ENCODE assay signal across 8 mouse cellular contexts in genomic region chr19:36056502-36057221, GRCm38 (mm10). TPM values are rescaled to one million over a fixed set of nuclear protein-coding genes. Genes with fewer than 3 reads are reported as not detected.
DNase-seq lines count a peak whose midpoint lies in the region; ATAC-seq and TF ChIP-seq lines count a peak whose summit lies in the region.

No protein-coding gene starts in this region.

- H3K27ac ChIP-seq in heart, embryonic 15.5 days = no peak overlapping the region
- H3K27ac ChIP-seq in intestine, embryonic 14.5 days (ENCODE audit: low read depth) = no peak overlapping the region

- no peaks in the 10 kb centered on the region for H3K9me3 ChIP-seq in heart, embryonic 15.5 days (replicated peaks)
- H3K9me3 ChIP-seq in E14TG2a.4 (ENCODE audit: low read length) = no peaks in the 10 kb centered on the region
- no peaks in the 10 kb centered on the region for H3K9me3 ChIP-seq in intestine, embryonic 14.5 days (ENCODE audit: control insufficient read depth, low read length)

- peaks cover 54% of the 10 kb centered on the region for H3K27me3 ChIP-seq in heart, embryonic 15.5 days
- H3K27me3 ChIP-seq in E14TG2a.4 (ENCODE audit: insufficient read depth, low read length) (peaks cover 47% of the 10 kb centered on the region), myocyte (ENCODE audit: control insufficient read depth, insufficient read depth, insufficient read length) (no peaks in the 10 kb centered on the region)
- H3K27me3 ChIP-seq in intestine, embryonic 14.5 days (replicated peaks; ENCODE audit: control insufficient read depth, insufficient read depth, low read length) = peaks cover 48% of the 10 kb centered on the region

- H3K36me3 ChIP-seq in heart, embryonic 15.5 days = no peaks in the 10 kb centered on the region
- H3K36me3 ChIP-seq in E14TG2a.4 (ENCODE audit: insufficient read depth, low read length) = no peaks in the 10 kb centered on the region
- H3K36me3 ChIP-seq in intestine, embryonic 14.5 days (ENCODE audit: control insufficient read depth, insufficient read depth, low read length) = no peaks in the 10 kb centered on the region
- no peaks in the 10 kb centered on the region for H3K36me3 ChIP-seq in myocyte (ENCODE audit: control insufficient read depth, insufficient read depth)

- peaks cover 10% of the 10 kb centered on the region for H3K4me1 ChIP-seq in heart, embryonic 15.5 days (replicated peaks)
- peaks cover 11% of the 10 kb centered on the region for H3K4me1 ChIP-seq in E14TG2a.4 (replicated peaks; ENCODE audit: low read depth, low read length)
- H3K4me1 ChIP-seq in intestine, embryonic 14.5 days (replicated peaks; ENCODE audit: control insufficient read depth, insufficient read depth, low read length) = no peaks in the 10 kb centered on the region; the same call in 1 of the 2 replicates

- H3K9ac ChIP-seq in heart, embryonic 15.5 days = peak overlapping the region; percentile 43
- H3K9ac ChIP-seq in intestine, embryonic 14.5 days (ENCODE audit: low read length) = no peak overlapping the region

- no peak for TF ChIP-seq POLR2A in myocyte (IDR thresholded peaks at IDR 0.05; ENCODE audit: insufficient read length, low read depth)

- WGBS in heart, embryonic 15.5 days = 7% methylated on average over 49 of the region's 49 CpGs
- WGBS in intestine, embryonic 14.5 days = 10% methylated on average over 49 of the region's 49 CpGs

- peak overlapping the region; percentile 98 for H3K4me2 ChIP-seq in heart, embryonic 15.5 days
- H3K4me2 ChIP-seq in intestine, embryonic 14.5 days (ENCODE audit: low read length) = peak overlapping the region; percentile 74
- peak overlapping the region; percentile 42 for H3K4me2 ChIP-seq in myocyte (ENCODE audit: low read depth)

- H3ac ChIP-seq in myocyte (ENCODE audit: control insufficient read depth, insufficient read length) = peak overlapping the region; percentile 29

- H3K4me3 ChIP-seq in heart, embryonic 15.5 days = peak overlapping the region; percentile 61
- H3K4me3 ChIP-seq in E14TG2a.4 (replicated peaks; ENCODE audit: low read length) (peak overlapping the region; percentile 82), myocyte (no peak overlapping the region)
- H3K4me3 ChIP-seq in intestine, embryonic 14.5 days (ENCODE audit: low read depth, low read length) = peak overlapping the region; percentile 46

- no peak for TF ChIP-seq CTCF in E14TG2a.4 (conservative IDR thresholded peaks at IDR 0.05; ENCODE audit: low read length)

- no peak for ATAC-seq in heart, embryonic 15.5 days (replicated peaks; ENCODE audit: insufficient number of reproducible peaks, insufficient read depth, low FRiP score, low read depth)
- ATAC-seq in common myeloid progenitor, adult 5-6 weeks (replicated peaks; ENCODE audit: low read depth, poor library complexity, severe bottlenecking) = 0 out of 2 replicates have a peak, but pooled peaks have one; percentile 5
- ATAC-seq in intestine, embryonic 14.5 days (replicated peaks; ENCODE audit: low FRiP score, low TSS enrichment, low read depth) = peak; percentile 70; the same call in 1 of the 2 replicates

- H3K79me2 ChIP-seq in myocyte (ENCODE audit: control insufficient read depth, insufficient read depth) = no peaks in the 10 kb centered on the region

- no peak for DNase-seq in heart, adult 18-20 months
- DNase-seq in intestine, embryonic 14.5 days (ENCODE audit: low spot score) = peak; percentile 55
- no peak for DNase-seq in retina, embryonic 14.5 days (ENCODE audit: low spot score)
- DNase-seq in thymus, postnatal 14 days = no peak

TF ChIP-seq in myocyte, 11 proteins besides CTCF, POLR2A, EP300 and RAD21:
- TF ChIP-seq POLR2AphosphoS2 (IDR thresholded peaks at IDR 0.05; ENCODE audit: insufficient read length, low read depth) = no peak
- TF ChIP-seq SRF (IDR thresholded peaks at IDR 0.05; ENCODE audit: control insufficient read depth, insufficient read length, low read depth) = no peak
- no peak for TF ChIP-seq TCF3 (IDR thresholded peaks at IDR 0.05; ENCODE audit: insufficient read length, low read depth)
- TF ChIP-seq USF1 (IDR thresholded peaks at IDR 0.05; ENCODE audit: low read depth) = no peak
- TF ChIP-seq CEBPB (IDR thresholded peaks at IDR 0.05; ENCODE audit: insufficient read depth, poor library complexity, severe bottlenecking) = no peak
- no peak for TF ChIP-seq TCF12 (IDR thresholded peaks at IDR 0.05; ENCODE audit: insufficient read depth, poor library complexity, severe bottlenecking)
- TF ChIP-seq E2F4 (IDR thresholded peaks at IDR 0.05; ENCODE audit: insufficient read depth) = no peak
- no peak for TF ChIP-seq REST (IDR thresholded peaks at IDR 0.05; ENCODE audit: insufficient read depth, insufficient read length)
- TF ChIP-seq MYOD1 (IDR thresholded peaks at IDR 0.05; ENCODE audit: control insufficient read depth in 1 of 3, insufficient read length in 2 of 3, low read depth in 2 of 3) = no peak
- no peak for TF ChIP-seq MYOG (IDR thresholded peaks at IDR 0.05; ENCODE audit: control insufficient read depth in 1 of 3, insufficient read depth in 1 of 3, insufficient read length in 2 of 3, low read depth in 2 of 3)

RNA-seq across cellular contexts. Expression of gene Htr7, which starts 0.6 kb away (rescaled TPM):
- polyA plus RNA-seq in heart, embryonic 15.5 days (2015; fragmentation: Nextera tagmentation; extraction: Ambion mirVana) = 0.06 and 0.47 TPM in 2 replicates
- total RNA-seq in heart, adult 18-20 months (2021) = under 1 TPM; 0.69 to 0.87 TPM
- total RNA-seq in common myeloid progenitor, adult 5-6 weeks (2017) = not detected in 2 replicates
- polyA plus RNA-seq in intestine, embryonic 14.5 days (2014; fragmentation: Nextera tagmentation; extraction: Ambion mirVana) = not detected in 2 replicates
- 0.37 TPM for polyA plus RNA-seq in myocyte (2012; fragmentation: generic; extraction: Trizol)

RNA-seq across cellular contexts. Expression of gene Rpp30, which starts 26.9 kb away (rescaled TPM):
- 44.2 and 45.3 TPM in 2 replicates for polyA plus RNA-seq in heart, embryonic 15.5 days (2015; fragmentation: Nextera tagmentation; extraction: Ambion mirVana)
- total RNA-seq in heart, adult 18-20 months (2021) = 10 to 100 TPM; 16.2 to 17.3 TPM
- total RNA-seq in common myeloid progenitor, adult 5-6 weeks (2017) = 41.8 and 47.7 TPM in 2 replicates
- 72.2 and 72.9 TPM in 2 replicates for polyA plus RNA-seq in intestine, embryonic 14.5 days (2014; fragmentation: Nextera tagmentation; extraction: Ambion mirVana)
- 17.5 TPM for polyA plus RNA-seq in myocyte (2012; fragmentation: generic; extraction: Trizol)

Comparison
In these comparisons a context has a peak if more than half of its experiments do, and no peak if none do; other contexts are left out.
1. H3K4me2 ChIP-seq: peak in every context shown above with its lines; median percentile 98 in heart, embryonic 15.5 days; 74 in intestine, embryonic 14.5 days; 42 in myocyte.